Mouse (Mus musculus): ENCODE results near the gene Pex7. TPM values are rescaled to one million over a fixed set of nuclear protein-coding genes. Genes with fewer than 3 reads are reported as not detected.

The Pex7 gene
- polyA plus RNA-seq (2014; fragmentation: Nextera tagmentation; extraction: Ambion mirVana), result 33.8 and 35.0 TPM in 2 replicates

DNA sequence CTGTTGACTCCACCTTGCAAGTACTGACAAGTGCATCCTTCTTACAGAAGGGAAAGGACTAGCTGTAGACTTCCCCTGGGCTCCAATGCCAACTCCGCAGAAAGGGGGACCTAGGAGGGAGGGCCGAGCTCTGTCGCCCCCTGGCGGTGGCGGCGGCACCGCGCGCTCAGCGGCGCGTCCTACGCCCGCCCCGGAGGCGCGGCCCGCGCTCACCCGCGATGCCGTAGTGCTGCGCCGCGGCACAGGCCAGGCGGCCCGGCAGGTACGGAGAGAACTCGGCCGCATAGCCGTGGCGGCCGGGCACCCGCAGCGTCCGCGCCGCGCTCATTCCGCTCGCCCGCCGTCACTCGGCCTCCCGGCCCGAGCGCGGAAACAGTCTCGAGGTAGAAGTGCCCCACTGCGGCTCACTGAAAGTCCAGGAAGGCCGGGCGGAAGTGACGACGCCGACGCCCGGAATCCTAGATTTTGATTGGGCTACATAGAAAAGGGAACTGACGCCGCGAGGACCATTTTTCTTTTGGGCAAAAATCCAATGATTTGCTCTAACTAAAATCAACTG is at the start of gene Pex7:
Gene Pex7 (minus strand): TSS at position 444 of the 559 bp plus-strand sequence.
- H3K36me3 ChIP-seq (ENCODE audit: control insufficient read depth, insufficient read depth, low read length), result no peaks in the 10 kb centered on the region
- H3K27me3 ChIP-seq (ENCODE audit: control insufficient read depth, insufficient read depth, low read length), result no peaks in the 10 kb centered on the region
- peak within 1 kb of the TSS; percentile 98 for H3K27ac ChIP-seq (ENCODE audit: low read depth, low read length)
- WGBS, result under 1% methylated on average over 60 of the region's 60 CpGs
- no peak within 1 kb of the TSS for H3K4me2 ChIP-seq (ENCODE audit: low read depth, low read length)
- peak; percentile 99 for ATAC-seq (ENCODE audit: low read depth)
- no peaks in the 10 kb centered on the region for H3K9me3 ChIP-seq (ENCODE audit: control insufficient read depth, low read length)
- H3K9ac ChIP-seq (replicated peaks; ENCODE audit: low read depth, low read length), result peak within 1 kb of the TSS; percentile 78
- no peaks in the 10 kb centered on the region for H3K4me1 ChIP-seq (ENCODE audit: control insufficient read depth, insufficient read depth, low read length)
- peak within 1 kb of the TSS; percentile 65 for H3K4me3 ChIP-seq (ENCODE audit: low read depth, low read length)

DNA sequence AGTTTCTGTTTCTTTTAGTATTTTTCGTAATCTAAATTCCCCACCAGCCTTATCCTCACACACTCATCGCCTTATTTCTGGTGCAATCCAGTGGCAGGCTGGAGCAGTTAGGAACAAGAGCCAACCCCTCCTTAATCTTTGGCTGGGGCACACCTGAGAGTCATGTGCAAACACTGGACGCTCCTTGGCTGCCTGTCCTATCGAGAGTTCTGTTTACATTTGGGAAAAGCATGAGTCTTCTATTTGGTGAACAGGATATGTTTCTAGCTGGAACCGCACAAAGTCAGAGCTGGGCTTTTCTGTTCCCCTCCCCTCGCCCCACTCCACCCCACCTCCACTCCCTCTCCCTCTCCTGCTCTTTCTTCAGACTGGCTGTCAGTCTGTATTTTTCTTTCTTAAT is 49.3 kb upstream of the Pex7 start:
- ATAC-seq (ENCODE audit: low read depth), result no peak
- 87% methylated on average over 6 of the region's 6 CpGs for WGBS

DNA sequence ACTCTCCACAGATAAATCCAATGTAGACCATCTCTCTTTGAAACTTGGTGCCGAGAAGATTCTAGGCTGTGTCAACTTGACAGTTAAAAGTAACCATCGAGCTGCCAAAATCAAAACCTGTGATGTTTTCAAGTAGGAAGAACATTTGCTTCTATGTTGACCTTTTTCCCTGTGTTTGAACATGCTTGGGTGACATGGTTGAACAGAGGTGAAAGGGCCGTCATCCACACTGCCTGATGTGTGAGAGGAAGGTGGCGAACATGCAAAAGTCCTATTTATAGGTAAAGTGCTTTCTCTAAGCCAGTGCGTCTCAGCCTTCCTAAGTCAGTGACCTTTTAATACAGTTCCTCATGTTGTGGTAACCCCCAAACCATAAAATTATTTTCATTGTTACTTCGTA is 48.3 kb upstream of the Pex7 start:
- H3K27ac ChIP-seq (ENCODE audit: low read depth, low read length), result no peak overlapping the region
- H3K4me2 ChIP-seq (ENCODE audit: low read depth, low read length), result no peak overlapping the region
- H3K4me3 ChIP-seq (ENCODE audit: low read depth, low read length), result no peak overlapping the region
- 92% methylated on average over 6 of the region's 6 CpGs for WGBS
- no peaks in the 10 kb centered on the region for H3K27me3 ChIP-seq (ENCODE audit: control insufficient read depth, insufficient read depth, low read length)
- H3K9me3 ChIP-seq (ENCODE audit: control insufficient read depth, low read length), result no peaks in the 10 kb centered on the region
- no peaks in the 10 kb centered on the region for H3K36me3 ChIP-seq (ENCODE audit: control insufficient read depth, insufficient read depth, low read length)
- H3K4me1 ChIP-seq (ENCODE audit: control insufficient read depth, insufficient read depth, low read length), result no peaks in the 10 kb centered on the region
- ATAC-seq (ENCODE audit: low read depth), result no peak
- H3K9ac ChIP-seq (replicated peaks; ENCODE audit: low read depth, low read length), result no peak overlapping the region

More for the DNA sequence above, 49.3 kb upstream of the Pex7 start:
- H3K4me1 ChIP-seq (ENCODE audit: control insufficient read depth, insufficient read depth, low read length), result no peaks in the 10 kb centered on the region
- H3K36me3 ChIP-seq (ENCODE audit: control insufficient read depth, insufficient read depth, low read length), result no peaks in the 10 kb centered on the region
- no peak overlapping the region for H3K4me2 ChIP-seq (ENCODE audit: low read depth, low read length)
- H3K4me3 ChIP-seq (ENCODE audit: low read depth, low read length), result no peak overlapping the region
- H3K27me3 ChIP-seq (ENCODE audit: control insufficient read depth, insufficient read depth, low read length), result no peaks in the 10 kb centered on the region
- no peak overlapping the region for H3K27ac ChIP-seq (ENCODE audit: low read depth, low read length)
- H3K9ac ChIP-seq (replicated peaks; ENCODE audit: low read depth, low read length), result no peak overlapping the region
- no peaks in the 10 kb centered on the region for H3K9me3 ChIP-seq (ENCODE audit: control insufficient read depth, low read length)

DNA sequence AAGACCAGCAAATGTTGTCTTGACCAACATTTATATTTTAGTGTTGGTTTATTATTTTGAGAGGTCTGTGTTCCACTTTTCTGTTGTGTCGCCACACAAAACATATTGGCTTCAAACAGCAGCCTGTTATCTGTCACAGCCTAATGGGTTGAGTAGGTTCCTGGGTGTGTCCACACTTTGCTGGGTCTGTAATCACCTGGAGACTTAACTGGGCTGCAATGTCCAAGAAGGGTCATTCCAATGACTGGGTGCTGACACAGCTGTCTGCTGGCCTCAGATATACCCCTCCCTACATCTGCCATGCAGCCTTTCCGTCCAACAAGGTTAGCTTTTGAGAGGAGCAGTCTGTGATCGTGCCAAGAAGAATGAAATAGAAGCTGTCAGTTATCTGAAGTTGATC is 47.1 kb upstream of the Pex7 start:
- 89% methylated on average over 3 of the region's 3 CpGs for WGBS
- Histone ChIP-seq H3K4me1 (ENCODE audit: control insufficient read depth, insufficient read depth, low read length) (no peaks in the 10 kb centered on the region), H3K4me2 (ENCODE audit: low read depth, low read length) (no peak overlapping the region), H3K36me3 (ENCODE audit: control insufficient read depth, insufficient read depth, low read length) (no peaks in the 10 kb centered on the region), H3K27ac (ENCODE audit: low read depth, low read length) (no peak overlapping the region), H3K9me3 (ENCODE audit: control insufficient read depth, low read length) (no peaks in the 10 kb centered on the region), H3K27me3 (ENCODE audit: control insufficient read depth, insufficient read depth, low read length) (no peaks in the 10 kb centered on the region), H3K9ac (replicated peaks; ENCODE audit: low read depth, low read length) (no peak overlapping the region), H3K4me3 (ENCODE audit: low read depth, low read length) (no peak overlapping the region)
- ATAC-seq (ENCODE audit: low read depth), result no peak

DNA sequence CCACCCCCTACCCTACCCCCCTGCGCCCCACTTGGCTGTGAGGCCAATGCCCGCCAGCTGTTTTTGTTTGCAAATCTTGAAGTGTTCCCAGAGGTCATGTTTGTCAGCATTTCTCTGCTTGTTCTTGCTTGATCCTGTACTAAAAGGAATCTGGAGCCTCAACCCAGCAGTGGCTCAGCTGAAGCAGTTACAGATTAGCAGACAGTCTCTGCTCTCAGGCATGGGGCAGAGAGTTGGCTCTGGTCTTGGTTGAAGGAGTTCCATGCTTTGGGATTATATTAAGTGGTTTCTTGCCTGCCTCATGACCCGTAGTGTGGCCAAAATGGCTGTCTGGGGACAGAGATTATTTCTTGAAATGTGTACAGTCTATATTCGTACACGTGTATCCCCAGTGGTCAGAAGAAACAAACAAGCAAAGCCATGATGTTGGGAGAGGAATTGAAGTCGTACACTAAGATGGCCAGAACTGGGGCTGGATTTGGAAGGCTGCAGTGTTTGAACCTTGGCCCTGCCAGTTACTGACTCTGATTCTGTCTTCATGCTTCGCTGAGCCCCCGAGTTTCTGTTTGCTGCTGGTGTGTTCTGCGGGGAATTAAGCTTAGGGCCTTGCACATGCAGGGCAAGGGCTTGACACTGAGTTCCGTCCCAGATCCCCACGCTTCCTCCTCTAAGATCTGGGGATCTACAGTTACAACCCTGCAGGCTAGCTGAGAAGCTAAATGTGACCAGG is 45.7 kb upstream of the Pex7 start:
- 92% methylated on average over 11 of the region's 11 CpGs for WGBS
- no peak overlapping the region for H3K9ac ChIP-seq (replicated peaks; ENCODE audit: low read depth, low read length)

DNA sequence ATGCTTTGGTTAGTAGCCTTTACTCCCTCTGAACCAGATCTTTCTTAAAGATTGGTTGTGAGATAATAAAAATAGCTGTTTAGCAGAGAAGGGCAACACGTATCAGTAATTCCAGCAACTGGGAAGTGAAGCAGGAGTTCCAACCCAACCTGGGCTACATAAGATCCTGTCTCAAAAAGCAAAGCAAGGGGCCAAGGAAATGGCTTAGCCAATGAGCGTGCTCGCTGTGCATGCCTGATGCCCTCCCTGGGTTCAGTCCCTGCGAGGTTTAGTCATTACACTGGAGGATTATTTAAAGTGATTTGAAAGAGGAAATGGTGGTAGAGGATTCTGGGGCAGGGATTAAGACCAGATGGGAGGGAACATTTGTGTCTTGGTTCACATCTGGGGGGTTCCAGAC is 41.6 kb upstream of the Pex7 start:
- no peaks in the 10 kb centered on the region for H3K4me1 ChIP-seq (ENCODE audit: control insufficient read depth, insufficient read depth, low read length)
- no peak overlapping the region for H3K27ac ChIP-seq (ENCODE audit: low read depth, low read length)
- WGBS, result 95% methylated on average over 4 of the region's 4 CpGs
- H3K9ac ChIP-seq (replicated peaks; ENCODE audit: low read depth, low read length), result no peak overlapping the region
- no peaks in the 10 kb centered on the region for H3K27me3 ChIP-seq (ENCODE audit: control insufficient read depth, insufficient read depth, low read length)
- no peak overlapping the region for H3K4me3 ChIP-seq (ENCODE audit: low read depth, low read length)
- ATAC-seq (ENCODE audit: low read depth), result no peak
- H3K4me2 ChIP-seq (ENCODE audit: low read depth, low read length), result no peak overlapping the region
- H3K36me3 ChIP-seq (ENCODE audit: control insufficient read depth, insufficient read depth, low read length), result no peaks in the 10 kb centered on the region
- H3K9me3 ChIP-seq (ENCODE audit: control insufficient read depth, low read length), result no peaks in the 10 kb centered on the region

More for the DNA sequence above, 45.7 kb upstream of the Pex7 start:
- H3K9me3 ChIP-seq (ENCODE audit: control insufficient read depth, low read length), result no peaks in the 10 kb centered on the region
- H3K36me3 ChIP-seq (ENCODE audit: control insufficient read depth, insufficient read depth, low read length), result no peaks in the 10 kb centered on the region
- no peak for ATAC-seq (ENCODE audit: low read depth)
- H3K27me3 ChIP-seq (ENCODE audit: control insufficient read depth, insufficient read depth, low read length), result no peaks in the 10 kb centered on the region
- no peaks in the 10 kb centered on the region for H3K4me1 ChIP-seq (ENCODE audit: control insufficient read depth, insufficient read depth, low read length)
- H3K4me2 ChIP-seq (ENCODE audit: low read depth, low read length), result no peak overlapping the region
- H3K27ac ChIP-seq (ENCODE audit: low read depth, low read length), result no peak overlapping the region
- H3K4me3 ChIP-seq (ENCODE audit: low read depth, low read length), result no peak overlapping the region

DNA sequence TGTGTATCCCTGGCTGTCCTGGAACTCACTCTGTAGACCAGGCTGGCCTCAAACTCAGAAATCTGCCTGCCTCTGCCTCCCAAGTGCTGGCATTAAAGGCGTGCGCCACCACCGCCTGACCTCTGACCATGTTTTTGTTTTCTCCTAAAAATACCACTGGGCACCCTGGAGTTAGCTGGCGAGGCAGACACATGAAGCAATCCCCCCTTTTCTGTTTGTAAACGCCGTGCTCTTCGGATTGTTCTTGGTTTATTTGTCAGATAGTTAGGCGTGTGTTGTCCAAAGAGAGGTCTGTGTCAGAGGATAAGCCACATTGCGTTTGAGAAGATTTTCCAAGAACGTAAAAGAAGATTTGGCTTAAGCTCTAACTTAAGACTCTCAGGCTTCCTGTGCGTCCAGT is 40.9 kb upstream of the Pex7 start:
- Histone ChIP-seq H3K9ac (replicated peaks; ENCODE audit: low read depth, low read length) (no peak overlapping the region), H3K27ac (ENCODE audit: low read depth, low read length) (no peak overlapping the region), H3K27me3 (ENCODE audit: control insufficient read depth, insufficient read depth, low read length) (no peaks in the 10 kb centered on the region), H3K4me2 (ENCODE audit: low read depth, low read length) (no peak overlapping the region), H3K4me1 (ENCODE audit: control insufficient read depth, insufficient read depth, low read length) (no peaks in the 10 kb centered on the region), H3K9me3 (ENCODE audit: control insufficient read depth, low read length) (no peaks in the 10 kb centered on the region), H3K36me3 (ENCODE audit: control insufficient read depth, insufficient read depth, low read length) (no peaks in the 10 kb centered on the region), H3K4me3 (ENCODE audit: low read depth, low read length) (no peak overlapping the region)
- 97% methylated on average over 11 of the region's 11 CpGs for WGBS
- ATAC-seq (ENCODE audit: low read depth), result no peak

DNA sequence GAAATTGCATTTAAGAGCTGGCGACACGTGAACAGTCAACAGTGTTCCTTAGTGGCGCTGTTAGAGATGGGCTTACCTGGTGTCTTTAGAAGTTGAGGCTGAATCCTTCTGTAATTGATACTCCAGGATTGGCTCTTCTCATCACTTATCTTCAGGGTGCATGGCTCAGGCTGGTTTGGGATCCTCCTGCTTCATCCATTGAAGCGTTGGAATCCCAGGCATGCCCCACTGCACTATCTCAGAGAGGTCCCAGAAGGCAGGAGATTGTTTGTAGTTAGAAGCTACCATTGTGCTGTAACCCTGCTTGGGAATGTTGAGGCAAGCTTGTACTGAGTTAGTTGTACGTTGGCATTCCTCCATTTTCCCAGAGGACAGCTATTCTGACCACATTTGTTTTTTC is 40.4 kb upstream of the Pex7 start:
- Histone ChIP-seq H3K4me1 (ENCODE audit: control insufficient read depth, insufficient read depth, low read length) (no peaks in the 10 kb centered on the region), H3K27me3 (ENCODE audit: control insufficient read depth, insufficient read depth, low read length) (no peaks in the 10 kb centered on the region), H3K4me3 (ENCODE audit: low read depth, low read length) (no peak overlapping the region), H3K9ac (replicated peaks; ENCODE audit: low read depth, low read length) (no peak overlapping the region), H3K27ac (ENCODE audit: low read depth, low read length) (no peak overlapping the region), H3K4me2 (ENCODE audit: low read depth, low read length) (no peak overlapping the region), H3K9me3 (ENCODE audit: control insufficient read depth, low read length) (no peaks in the 10 kb centered on the region), H3K36me3 (ENCODE audit: control insufficient read depth, insufficient read depth, low read length) (no peaks in the 10 kb centered on the region)
- no peak for ATAC-seq (ENCODE audit: low read depth)
- 93% methylated on average over 5 of the region's 5 CpGs for WGBS

DNA sequence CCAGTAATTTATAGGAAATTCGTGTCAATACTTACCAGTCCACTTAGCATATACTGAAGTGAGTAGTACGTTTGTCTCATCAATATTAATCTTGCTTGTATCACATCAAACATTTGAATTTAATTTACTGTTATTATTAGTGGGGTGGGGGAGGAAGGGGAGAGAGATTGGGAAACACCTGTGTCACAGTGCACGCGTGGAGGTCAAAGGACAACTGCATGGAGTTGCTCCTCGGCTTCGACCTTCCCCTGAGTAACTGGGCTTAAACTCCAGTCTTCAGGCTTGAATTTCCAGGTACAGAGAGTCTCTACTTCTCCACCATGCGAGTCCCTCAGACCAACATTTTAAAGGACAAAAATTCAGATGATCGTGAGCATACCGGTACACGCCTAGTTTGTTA is 40.0 kb upstream of the Pex7 start:
- H3K4me3 ChIP-seq (ENCODE audit: low read depth, low read length), result no peak overlapping the region
- no peaks in the 10 kb centered on the region for H3K9me3 ChIP-seq (ENCODE audit: control insufficient read depth, low read length)
- 88% methylated on average over 10 of the region's 10 CpGs for WGBS
- no peaks in the 10 kb centered on the region for H3K36me3 ChIP-seq (ENCODE audit: control insufficient read depth, insufficient read depth, low read length)
- no peaks in the 10 kb centered on the region for H3K27me3 ChIP-seq (ENCODE audit: control insufficient read depth, insufficient read depth, low read length)
- no peak for ATAC-seq (ENCODE audit: low read depth)
- H3K9ac ChIP-seq (replicated peaks; ENCODE audit: low read depth, low read length), result no peak overlapping the region
- H3K27ac ChIP-seq (ENCODE audit: low read depth, low read length), result no peak overlapping the region
- no peak overlapping the region for H3K4me2 ChIP-seq (ENCODE audit: low read depth, low read length)
- H3K4me1 ChIP-seq (ENCODE audit: control insufficient read depth, insufficient read depth, low read length), result no peaks in the 10 kb centered on the region

All from neural tube, embryonic 14.5 days (tissue).